Mouse (Mus musculus) ES-CJ7 (cell line): Measurements from ENCODE around the gene Spo11.
A peak's percentile ranks its signal among the peaks of the same experiment; 100 is the strongest.

ENCODE experiments used
- DNase-seq: peaks from one replicate; pipeline ENCODE4 v3.0.0; 2011; ENCODE audit warnings: low read depth, low spot score

The Spo11 gene

DNA sequence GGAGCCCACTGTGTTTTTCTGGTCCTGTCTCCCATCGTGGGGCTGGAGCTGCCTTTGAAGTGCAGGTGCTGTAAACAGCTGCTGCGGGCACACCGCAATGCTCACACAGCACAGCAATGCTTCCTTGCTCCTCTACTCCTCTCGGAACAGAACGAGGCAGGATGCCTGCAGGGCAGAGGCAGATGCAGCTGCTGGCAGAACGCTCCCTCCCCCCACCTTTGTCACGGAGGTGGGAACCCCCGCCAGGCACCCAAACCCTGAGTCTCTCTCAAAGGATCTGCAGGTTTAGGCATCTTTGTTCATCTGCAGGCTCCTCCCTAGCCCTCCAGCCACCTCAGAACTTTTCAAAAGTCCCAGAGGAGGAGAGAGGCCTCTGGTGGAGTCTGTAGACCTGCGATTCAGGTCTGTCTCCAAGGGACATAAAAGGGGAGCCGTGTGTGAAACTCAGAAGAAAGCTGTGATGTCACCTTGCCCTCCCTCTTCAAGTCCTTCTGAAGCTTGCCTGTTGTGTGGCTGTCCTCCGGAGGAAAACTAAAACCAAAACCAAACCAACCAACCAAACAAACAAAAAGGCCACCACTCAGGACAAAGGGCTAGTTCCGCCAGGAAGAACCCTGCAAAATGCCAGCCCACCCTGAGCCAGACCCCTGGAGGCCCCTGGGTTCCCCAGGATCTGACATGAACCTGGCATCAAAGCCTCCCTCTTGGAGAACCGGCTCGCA, at the start of gene Spo11:
TSS of gene Spo11 (plus strand) at position 292 of the 722 bp plus-strand sequence.
- peak; percentile 72 for DNase-seq

DNA sequence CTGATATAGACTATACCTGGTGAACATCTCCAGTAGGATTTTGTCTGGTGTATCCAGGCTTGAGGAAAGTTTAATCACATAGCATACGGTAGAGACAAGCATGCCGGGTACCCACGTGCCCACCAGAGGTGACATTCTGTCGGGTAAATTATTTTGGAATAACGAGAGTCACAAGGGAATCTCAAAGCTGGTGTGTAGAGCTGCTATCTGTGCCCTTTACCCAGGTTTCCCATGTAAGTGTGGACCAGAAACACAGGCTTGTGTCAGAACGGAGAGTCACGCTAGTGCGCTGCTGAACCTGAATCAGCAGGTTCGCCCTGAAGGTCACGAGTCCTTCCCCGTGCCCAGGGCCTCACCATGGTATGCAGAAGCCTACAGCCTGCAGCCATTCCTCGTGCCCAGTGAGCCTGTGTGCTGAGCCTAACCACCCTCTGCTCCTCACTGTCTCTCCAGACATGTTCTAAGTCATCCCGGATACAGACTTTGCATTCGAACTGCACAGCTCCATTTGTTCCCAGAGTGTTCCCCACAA, 47.5 kb upstream of the Spo11 start:
- DNase-seq = no peak

DNA sequence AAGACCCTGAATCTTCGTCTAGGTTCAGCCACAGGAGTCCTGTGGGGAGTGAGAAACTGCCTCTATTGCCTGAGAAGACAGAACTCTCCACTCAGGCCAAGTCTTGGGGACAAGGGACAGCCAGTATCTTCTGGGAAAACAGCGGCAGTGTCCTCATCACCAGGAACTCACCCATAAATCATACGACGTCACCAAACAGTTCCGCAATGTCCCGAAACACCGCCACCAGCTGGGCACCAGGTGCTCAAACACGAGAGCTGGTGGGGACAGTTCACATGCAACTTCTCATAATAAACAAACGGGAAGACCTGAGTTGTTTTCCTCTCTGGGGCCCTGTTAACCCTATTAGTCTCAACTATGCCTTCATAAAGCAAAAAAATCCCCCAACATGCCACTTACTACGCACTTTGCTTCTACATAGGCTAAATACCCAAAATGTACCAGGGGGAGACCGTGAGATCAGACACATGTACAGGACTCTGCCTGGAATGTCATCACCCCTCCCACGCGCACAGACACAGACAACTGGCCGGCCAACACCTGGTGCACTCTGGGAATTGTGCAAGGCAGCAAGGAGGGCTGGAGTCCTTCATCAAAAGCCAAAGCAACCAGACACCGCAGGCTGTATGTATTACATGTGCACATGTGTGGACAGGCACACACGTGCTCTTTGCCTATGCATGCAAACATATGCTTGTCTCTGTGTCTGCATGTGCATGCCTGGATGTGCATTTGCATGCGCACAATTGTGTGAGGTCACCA, 46.2 kb upstream of the Spo11 start:
- no peak for DNase-seq

DNA sequence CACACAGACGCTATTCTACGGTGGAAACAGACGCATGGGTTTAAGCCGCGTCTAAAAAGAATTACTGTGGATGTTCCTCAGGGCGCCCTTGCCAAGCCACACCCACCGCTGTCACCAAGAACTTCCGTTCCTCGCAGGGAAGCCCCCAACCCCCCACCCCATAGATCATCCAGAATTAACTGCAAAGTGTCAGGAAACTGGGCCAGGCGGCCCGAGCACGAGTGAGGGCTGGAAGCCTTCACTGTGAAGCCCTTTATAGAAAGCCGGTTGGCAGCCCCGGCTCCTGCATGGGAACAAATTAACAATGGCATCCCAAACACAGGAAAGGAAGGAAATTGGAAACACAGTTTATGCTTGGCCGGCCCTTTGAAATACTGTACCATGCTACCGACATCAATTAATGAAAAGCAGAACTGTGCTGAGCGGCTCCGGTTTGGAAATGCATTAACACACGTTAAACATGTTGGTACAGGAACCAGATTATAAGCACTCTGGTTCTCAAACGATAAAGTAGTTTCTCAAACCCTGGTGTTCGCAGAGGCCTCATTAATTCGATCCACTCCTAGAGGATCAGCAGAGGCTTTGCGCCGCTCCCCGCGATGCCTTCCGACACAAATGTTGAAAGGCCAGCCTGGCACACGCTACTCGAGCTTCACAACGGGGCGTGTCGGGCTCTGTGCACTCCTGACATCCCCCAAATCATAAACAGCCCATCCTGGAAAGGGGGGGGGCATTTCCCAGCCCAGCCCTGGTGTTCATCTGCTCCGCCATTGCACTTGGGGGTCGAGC, 43.7 kb upstream of the Spo11 start:
- DNase-seq = no peak

DNA sequence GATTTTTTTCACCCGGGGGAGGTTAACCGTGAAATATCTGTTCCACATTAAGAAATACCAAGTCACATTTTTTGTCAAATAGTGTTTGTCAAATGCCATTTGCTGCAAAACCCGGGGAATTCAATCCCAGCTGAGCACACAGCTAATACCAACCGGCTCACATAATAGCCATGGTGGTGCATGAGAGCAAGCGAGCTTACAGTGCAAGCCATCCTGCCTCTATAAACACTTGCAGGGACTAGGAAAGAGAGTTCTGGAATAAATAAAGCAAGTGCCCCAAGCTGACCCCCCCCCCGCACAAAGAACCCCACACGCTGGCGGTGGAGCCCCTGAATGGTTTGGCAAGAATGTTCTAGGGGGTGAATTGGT, 43.1 kb upstream of the Spo11 start:
- DNase-seq = no peak

DNA sequence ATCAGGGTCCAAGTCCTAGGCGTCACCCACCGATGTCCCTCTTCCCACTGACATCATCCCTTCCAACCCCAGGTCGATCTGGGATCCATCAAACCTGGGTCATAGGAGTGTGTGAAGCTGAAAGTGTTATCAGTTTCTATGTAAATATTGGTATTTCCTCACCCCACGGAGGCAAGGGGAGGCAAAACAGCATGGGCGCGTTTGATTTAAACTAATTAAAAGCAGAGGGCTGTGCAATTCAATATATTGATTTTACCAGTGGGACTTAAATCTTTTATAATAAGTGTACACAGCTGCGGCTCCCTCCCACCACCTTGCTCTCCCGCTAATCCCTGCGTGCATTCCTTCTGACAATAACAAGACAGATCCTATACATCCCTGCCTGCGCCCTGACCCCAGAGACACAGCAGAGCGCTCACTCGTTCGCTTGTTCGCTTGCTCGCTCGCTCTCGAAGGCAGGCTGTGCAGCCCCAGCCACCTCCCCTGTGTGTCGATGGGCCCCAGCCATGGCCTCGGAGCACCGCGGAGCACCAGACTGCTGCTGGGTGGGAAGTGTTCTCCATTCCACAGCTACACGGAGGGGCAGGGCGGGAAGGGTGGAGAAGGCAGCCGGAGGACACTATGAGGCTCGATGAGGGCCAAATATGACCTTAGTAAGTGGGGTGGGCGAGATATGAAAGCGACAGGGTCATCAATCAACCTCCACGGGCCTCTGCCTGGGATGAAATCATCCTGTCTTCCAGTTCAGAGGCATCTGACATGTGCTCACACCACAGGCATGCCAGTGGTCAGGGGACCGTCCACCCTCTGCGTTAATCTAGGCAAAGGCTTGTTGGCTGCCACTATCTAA, 42.4 kb upstream of the Spo11 start:
- DNase-seq = no peak

DNA sequence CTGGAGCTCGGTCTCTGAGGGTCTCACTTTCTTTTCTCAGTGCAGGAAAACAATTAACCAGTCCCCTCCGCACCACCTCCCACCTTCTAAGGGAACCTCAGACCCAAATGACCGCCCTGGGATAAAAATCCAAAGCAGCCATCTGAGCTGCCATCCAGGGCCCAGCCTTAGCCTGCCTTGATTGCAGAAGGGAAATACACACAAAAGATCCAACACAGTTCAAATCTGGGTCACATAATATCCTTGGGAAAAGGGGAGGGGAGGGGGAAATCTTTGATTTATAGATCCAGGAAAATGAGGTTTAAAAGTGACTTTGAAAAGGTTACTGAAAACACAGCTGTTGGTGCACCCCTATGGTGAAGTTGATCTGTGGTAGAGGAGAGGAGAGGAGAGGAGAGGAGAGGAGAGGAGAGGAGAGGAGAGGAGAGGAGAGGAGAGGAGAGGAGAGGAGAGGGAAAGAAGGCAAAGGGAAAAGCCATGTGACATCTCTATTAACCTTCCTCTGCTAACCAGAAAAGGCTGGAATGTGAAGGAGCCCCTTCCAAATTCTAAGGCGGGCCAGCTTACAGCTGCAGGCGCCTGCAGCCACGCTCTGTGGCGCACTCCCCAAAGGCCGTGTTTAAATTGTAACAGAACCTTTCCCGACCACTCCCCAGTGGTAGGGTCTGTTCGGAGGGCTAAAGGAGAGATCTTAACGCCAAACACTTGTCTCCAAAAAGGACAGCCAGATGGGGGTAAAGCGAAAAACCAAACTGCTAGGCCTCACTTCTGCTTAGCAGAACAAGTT, 41.5 kb upstream of the Spo11 start:
- DNase-seq = no peak

DNA sequence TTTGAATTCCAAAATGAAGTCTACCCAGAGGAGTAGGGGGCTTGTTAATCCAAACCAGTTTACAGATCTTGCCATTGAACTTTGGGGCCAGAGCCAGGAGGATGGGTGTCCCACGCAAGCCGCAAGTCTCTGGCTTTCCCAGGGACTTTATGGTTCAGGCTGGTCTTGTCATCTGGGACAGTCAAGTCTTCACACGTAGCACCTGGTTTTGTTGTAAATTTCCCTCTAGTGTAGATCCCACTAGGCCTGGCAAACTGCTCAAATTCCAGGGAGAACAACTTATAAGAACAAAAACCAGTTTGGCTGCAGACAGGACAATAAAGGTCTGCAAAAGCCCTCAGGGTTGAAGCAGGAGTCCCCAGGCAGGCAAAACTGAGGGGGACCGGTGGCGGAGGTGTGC, 40.7 kb upstream of the Spo11 start:
- DNase-seq = no peak

DNA sequence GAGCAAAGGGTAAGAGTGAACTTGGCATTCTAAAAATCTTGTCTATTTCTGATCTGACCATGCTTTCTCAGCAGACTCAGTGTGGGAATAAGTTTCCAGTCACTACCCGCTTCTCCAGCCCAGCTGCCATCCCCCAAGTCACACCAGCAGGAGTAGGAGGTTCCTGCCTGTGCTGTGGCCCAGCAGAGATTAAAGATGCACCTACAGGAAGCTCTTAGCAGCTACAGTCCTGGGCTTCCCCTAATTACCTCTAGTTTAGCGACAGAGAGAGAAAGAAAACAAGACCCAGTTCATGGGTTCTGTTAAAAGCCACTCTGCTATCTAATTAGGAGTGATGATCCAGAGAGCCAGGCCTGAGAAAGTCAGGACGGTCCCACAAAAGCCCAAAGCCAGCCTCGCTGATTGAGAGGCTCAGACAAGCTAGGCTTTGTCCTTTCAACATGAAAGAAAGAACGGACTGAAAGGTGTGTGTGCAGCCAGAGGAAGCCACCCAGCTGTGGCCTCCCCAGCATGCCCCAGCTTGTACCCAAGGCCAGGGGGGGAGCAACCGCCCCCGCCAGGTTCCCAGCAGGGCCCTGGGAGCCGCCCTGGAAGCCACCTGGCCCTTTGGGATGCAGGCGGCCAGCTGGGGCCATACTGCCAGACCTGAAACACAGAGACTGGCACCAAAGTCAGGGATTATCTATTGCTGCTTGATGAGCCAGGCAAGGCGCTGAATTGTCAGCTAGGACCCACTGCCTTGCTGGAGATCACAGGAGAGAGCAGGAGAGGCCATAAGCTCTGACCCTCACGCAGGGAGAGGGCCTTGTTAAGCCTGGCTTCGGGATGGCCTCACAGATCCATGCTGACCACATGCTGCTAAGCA, 39.9 kb upstream of the Spo11 start:
- no peak for DNase-seq

DNA sequence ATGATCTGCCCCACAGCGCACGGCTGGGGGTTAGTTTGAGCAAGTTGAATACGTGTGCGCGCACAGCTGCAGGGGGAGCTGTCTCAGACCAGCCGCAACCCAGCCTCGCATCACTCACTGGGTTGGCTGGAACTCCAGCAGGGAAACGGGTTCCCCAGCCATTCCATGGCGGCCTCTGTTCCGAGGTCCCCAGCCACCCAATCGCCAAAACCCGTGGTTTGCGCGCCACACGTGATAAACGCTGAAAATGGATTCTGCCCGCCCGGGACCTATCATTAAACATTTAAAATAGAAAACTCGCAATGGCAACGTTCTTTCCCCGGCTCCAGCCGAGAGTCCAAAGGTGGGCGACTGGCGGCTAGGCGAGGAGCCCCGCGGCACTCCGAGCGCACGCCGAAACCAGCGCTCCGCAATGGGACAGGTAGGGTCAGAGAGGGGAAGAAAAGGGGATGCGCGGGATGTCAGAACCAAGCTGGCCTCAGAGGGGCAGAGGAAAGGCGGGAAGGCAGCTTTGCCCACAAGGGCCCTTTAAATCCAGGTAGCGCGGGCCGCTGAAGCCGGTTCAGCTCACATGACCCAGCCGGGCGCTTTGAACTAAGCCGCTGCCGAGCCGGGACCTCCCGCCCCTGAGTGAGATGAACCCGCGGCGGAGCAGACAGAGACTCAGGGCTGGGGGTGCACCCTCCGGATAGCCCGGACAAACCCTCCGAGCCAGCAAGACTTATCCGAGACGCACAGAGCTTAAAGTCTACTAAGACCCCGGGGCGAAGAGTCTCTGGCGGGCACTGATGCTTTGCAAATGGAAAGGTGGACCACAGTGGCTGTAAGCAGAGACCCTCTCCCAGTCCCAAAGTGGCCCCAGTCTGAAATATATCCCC, 38.5 kb upstream of the Spo11 start:
- peak; percentile 68 for DNase-seq

DNA sequence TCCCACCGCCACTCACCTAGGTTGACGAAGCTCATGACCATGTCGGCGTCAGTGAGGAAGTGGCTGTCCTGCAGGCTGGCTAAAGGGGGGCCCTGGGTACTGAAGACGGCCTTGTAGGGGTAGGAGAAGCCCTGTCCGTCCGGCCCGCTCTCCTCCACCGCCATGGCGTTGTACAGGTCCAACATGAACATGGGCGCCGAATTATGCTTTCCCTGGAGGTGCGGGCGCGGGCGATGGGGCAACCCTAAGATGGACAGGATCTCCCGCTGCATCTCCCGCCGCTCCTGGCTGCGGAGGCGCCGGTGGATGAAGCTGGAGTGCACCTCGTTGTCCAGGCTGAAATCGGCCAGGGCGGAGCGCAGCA, 37.9 kb upstream of the Spo11 start:
- no peak for DNase-seq

DNA sequence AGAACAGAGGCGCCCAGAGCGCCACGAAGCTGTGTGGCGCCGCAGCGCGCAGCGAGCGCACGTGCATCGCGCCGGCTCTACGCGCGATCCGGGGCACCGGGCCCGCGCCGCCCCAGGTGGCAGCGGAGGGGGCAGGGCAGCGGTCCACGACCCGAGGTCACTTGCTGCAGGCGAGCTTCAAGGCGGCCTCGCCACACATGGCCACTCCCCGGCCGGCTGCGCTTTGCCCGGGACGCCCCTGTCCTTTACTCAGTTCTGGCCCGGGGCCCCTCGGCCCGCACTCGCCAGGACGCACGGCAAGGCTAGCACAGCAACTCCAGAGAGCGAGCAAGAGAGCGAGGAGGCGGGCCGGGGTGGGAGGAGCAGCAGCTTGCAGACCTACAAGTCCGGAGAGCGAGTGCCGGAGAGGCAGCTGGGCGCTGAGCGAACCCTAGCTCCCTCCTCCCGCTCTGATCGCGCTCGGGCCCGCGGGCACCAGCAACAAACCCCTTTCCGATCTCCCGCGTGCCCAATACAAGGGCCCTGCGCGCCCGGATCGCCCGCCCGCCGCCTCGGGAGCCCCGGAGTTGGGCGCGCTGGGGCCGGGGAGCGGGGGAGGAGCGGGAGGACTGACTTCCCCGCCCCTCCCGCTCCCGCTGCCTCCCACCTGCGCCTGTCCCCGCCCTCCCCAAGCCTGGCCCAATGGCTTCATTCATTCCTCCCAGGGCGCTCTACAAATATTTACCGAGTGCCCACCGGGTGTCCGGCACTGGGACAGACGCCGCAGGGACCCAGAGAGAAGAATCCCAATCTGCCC, 37.3 kb upstream of the Spo11 start, which contains the start of gene Bmp7:
TSS of gene Bmp7 (minus strand) at position 319 of the 796 bp plus-strand sequence.
- DNase-seq = peak; percentile 94

DNA sequence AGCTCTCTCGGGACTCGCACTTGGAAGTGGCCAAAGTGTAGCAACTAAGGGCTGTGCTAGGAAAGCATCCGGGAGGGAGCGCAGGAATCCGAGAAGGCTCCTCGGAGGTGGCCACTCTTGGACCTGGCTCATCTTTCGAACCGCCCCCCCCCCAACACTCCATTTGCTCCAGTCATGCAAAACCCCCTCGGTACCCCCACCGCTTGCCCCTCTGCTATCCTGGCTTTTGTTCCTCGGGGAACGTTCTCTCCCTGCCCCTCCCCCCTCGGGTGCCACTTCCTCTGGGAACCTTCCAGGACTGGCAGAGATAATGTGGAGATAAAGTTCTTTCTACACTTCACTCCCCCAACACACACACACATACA, 36.7 kb upstream of the Spo11 start:
- no peak for DNase-seq

DNA sequence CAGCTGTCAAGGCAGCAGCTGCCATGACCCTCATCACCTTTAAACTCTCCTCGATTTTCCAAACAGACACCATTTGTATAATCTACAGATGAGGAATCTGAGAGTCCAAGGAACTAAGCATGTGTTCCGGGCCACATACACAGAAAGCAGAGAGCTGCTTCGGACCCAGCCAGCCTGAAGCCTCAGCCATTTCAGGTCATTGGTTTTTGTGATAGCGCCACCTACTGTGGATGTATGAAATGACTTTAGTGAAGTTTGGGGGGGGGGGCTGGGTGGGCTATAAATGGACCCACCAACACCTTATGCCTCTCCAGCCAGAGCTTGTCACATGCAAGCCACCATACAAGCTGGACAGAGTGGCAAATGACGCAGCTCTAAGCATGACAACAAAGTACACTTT, 28.4 kb upstream of the Spo11 start:
- DNase-seq = peak; percentile 47

DNA sequence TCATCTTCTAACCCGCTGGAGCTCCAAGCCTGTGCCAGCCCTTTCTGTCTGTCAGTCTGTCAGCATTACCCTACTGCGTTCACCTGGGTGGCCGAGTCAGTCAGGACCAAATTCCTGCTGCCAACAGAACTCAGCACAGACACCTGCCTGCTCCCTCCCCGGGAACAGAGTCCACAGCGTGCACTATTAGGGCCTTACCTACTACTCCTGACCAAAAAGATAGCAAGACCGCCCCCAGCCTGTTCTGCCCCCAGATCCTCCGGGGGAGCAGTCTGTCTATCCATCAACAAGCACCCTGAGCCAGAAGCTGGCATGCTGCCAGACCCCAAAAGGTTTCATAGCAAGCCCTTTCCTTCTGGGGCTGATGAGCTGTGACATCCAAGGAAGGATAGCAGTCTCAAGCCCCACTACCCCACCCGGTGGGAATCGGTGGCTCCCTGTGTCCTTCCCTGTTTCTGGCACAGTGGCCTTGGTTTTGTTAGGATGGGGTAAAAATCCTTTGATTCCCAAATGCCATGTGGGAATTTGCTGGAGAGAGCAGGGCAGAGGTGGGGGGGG, 27.3 kb upstream of the Spo11 start:
- DNase-seq = no peak

DNA sequence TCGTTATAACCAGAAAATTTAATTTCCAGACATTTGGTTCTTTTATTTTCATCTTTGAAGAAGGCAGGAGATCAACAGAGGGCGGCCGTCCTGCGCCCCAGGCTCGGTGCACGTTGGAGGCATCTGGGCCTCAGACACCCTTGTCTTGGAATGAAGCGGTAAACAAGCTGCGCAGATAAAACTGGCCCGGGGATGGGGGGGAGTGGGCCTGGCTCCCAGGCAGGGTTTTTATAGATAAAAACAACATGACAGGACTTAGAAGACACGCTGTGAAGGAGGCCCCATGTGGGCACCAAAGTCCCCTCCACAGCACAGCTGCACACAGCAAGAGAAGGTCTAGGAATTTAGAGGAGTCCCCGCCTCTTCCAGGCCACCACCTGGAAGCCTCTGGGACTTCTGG, 26.8 kb upstream of the Spo11 start:
- DNase-seq = no peak

DNA sequence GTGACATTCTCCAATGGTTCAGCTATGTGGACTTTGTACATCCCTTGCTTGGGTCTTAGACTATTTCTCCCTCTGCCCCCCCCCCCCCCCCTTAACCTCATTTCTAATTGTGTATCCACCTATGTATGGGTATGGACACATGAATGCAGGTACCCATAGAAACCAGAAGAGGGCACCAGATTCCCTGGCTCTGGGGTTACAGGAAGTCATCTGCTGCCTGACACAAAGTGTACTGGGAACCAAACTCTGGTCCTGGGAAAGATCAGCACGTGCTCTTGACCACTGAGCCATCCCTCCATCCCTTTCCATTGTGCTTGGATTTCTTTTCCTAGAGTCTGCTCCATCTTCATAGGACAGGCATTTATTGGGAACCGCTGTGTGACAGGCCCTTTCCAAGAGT, 25.5 kb upstream of the Spo11 start:
- peak; percentile 55 for DNase-seq
